Mouse (Mus musculus) CD4-positive naive resting alpha-beta T cell, adult 57 days (primary cell): ENCODE measurements around the gene Dimt1. TPM values are rescaled to one million over a fixed set of nuclear protein-coding genes. Genes with fewer than 3 reads are reported as not detected.

Experiments used
- total RNA-seq: library from RNA; stranded (reverse); gene quantifications from one replicate; pipeline ENCODE4 v1.2.4, GENCODE M21; 2023

Dimt1 gene
- total RNA-seq: 30.9 TPM

GRCm38 (mm10) chr13:106946594-106947540 lies at the start of gene Dimt1:
Gene Dimt1, plus strand, starts transcription at chr13:106947127.

GRCm38 (mm10) chr13:106936256-106937137 lies 10.4 kb upstream of the Dimt1 start, which contains the start of gene Ipo11:
Gene Ipo11, minus strand, starts transcription at chr13:106936958.

Other genes with a start within 250 kb of the Dimt1 start
- gene Ipo11, start 10.2 kb upstream of the Dimt1 start, total RNA-seq: 32.5 TPM
- 101 TPM for gene Kif2a, start 75.0 kb downstream of the Dimt1 start, total RNA-seq